Mouse (Mus musculus): Measurements from ENCODE around the gene Akna. TPM values are rescaled to one million over a fixed set of nuclear protein-coding genes. Genes with fewer than 3 reads are reported as not detected.

The Akna gene
- polyA plus RNA-seq (2012; rRNA removed) = 3.0 and 3.6 TPM in 2 replicates

DNA sequence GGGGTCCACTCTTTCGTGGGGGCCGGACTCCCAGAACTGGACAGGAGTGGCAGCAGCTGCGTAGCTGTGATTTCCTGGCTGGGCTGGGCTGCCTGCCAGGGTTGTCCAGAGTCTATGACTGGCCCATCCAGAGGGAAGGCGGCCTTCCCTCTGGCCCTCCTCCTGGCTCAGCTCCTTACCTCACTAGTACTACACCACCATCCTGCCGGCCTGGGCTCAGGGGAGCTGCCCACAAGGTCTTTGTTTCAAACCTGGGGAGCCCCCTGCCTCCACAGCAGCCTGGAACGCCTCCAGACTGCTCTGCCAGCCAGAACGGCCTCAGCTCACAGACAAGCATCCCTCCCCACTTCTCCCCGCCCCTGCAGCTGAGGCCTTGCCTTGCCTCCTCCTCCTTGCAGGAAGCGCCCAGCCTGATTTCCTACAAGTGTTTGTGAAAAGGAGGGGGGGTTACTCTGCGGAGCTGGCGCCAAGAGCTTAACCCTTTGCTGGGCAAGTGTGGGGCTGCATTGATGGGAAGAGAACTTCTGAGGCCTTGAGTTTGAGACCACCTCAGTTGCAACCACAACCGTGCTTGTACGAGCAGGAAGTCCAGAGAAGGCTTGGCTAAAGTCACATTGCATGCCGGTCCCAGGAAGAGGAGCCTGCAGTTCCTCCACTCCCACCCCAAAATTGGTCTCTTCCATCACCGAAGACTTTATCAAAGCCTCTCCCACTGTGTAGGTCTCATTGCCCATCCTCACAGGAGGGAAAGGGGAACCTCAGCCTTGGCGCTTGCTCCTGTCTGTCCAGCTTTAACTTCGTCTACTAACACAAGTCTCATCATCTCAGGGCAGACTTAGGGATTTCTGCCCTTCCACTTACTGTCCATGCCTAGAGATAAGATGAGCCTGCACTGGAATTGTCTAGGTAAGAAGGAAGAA, at the start of gene Akna:
Gene Akna (minus strand): TSS at position 315 of the 920 bp plus-strand sequence.

DNA sequence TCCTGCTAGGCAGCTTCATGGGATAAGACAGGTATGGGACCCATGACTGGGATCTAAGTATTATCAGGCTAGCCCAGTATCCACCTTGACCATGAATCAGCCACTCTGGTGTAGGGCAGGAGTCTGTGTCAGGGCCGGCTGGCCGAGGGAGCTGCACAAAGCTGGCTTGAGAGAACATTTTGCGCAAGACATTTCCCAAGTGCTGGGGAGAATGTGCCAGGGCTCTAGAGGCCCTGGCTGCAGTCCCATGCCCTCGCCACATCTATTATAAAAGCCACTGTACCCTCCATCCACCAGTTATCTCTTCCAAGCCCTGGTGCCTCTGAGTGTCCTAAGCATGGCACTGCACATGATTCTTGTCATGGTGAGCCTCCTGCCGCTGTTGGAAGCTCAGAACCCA, 41.0 kb downstream of the Akna start, which contains the start of gene Orm2:
Gene Orm2 (plus strand): TSS at position 300 of the 400 bp plus-strand sequence.

DNA sequence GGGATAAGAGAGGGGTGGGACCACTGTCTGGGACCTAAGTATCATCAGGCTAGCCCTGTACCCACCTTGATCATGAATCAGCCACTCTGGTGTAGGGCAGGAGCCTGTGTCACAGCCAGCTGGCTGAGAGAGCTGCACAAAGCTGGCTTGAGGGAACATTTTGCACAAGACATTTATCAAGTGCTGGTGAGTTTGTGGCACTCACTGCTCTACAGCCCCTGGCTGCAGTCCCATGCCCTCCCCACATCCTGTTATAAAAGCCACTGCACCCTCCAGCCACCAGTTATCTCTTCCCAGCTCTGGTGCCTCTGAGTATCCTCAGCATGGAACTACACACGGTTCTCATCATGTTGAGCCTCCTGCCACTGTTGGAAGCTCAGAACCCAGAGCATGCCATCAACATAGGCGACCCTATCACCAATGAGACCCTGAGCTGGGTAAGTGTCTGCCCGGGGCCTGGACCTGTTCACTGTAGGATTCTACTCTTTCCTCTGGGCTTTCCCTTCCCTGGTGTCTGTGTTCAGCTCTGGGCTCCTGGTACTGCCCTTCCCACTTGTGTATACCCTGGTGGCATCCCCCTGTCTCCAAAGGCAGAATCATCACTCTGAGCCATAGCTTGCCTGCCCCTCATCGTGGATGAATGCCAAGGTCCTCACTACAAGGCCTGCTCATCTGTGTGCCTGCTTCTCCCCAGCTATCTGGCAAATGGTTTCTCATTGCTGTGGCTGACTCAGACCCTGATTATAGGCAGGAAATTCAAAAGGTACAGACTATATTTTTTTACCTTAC, 47.1 kb downstream of the Akna start, which contains the start of gene Orm3:
Gene Orm3 (plus strand): TSS at position 286 of the 789 bp plus-strand sequence.

DNA sequence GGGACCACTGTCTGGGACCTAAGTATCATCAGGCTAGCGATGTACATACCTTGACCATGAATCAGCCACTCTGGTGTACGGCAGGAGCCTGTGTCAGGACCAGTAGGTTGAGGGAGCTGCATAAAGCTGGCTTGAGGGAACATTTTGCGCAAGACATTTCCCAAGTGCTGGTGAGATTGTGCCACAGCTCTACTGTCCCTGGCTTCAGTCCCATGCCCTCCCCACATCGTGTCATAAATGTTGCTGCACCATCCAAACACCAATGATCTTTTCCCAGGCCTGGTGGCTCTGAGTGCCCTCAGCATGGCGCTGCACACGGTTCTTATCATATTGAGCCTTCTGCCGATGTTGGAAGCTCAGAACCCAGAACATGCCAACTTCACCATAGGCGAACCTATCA, 58.9 kb downstream of the Akna start, which contains the start of gene Orm1:
Gene Orm1 (plus strand): TSS at position 266 of the 400 bp plus-strand sequence.

Other genes with a start within 250 kb of the Akna start
- 2,046 and 2,073 TPM in 2 replicates for gene Ambp, start 248.6 kb downstream of the Akna start, polyA plus RNA-seq (2012; rRNA removed)
- 3.2 and 3.9 TPM in 2 replicates for gene Kif12, start 231.2 kb downstream of the Akna start, polyA plus RNA-seq (2012; rRNA removed)
- 6.2 and 6.6 TPM in 2 replicates for gene Col27a1, start 189.3 kb downstream of the Akna start, polyA plus RNA-seq (2012; rRNA removed)
- 3.1 and 3.8 TPM in 2 replicates for gene Orm1, start 58.8 kb downstream of the Akna start, polyA plus RNA-seq (2012; rRNA removed)
- gene Orm3, start 47.2 kb downstream of the Akna start, polyA plus RNA-seq (2012; rRNA removed) = not detected in 2 replicates
- not detected in 2 replicates for gene Orm2, start 40.9 kb downstream of the Akna start, polyA plus RNA-seq (2012; rRNA removed)
- 1.3 and 2.1 TPM in 2 replicates for gene Whrn, start 92.6 kb upstream of the Akna start, polyA plus RNA-seq (2012; rRNA removed)
- 87.5 and 90.9 TPM in 2 replicates for gene Atp6v1g1, start 141.4 kb upstream of the Akna start, polyA plus RNA-seq (2012; rRNA removed)
- 16.6 and 20.7 TPM in 2 replicates for gene Tmem268, start 155.4 kb upstream of the Akna start, polyA plus RNA-seq (2012; rRNA removed)
- gene Gm11213, start 201.9 kb upstream of the Akna start, polyA plus RNA-seq (2012; rRNA removed) = not detected in 2 replicates
- gene Tex48, start 219.1 kb upstream of the Akna start, polyA plus RNA-seq (2012; rRNA removed) = not detected in 2 replicates

All from liver, embryonic 18 days (tissue).